Mouse (Mus musculus) MEL (cell line): ENCODE measurements around the gene Mtmr14.

Experiments
- CHD2 ChIP-seq: IDR thresholded peaks from 2 replicates; pipeline ENCODE4 v1.6.1; 2011; ENCODE audit warnings: low read length, improper control_type of control experiment
- JUND ChIP-seq: IDR thresholded peaks from 2 replicates; pipeline ENCODE4 v1.6.1; 2011; ENCODE audit warnings: low read depth, mild to moderate bottlenecking, improper control_type of control experiment, low read length
- POLR2AphosphoS5 ChIP-seq: IDR thresholded peaks from 2 replicates; pipeline ENCODE4 v1.6.1; 2012; ENCODE audit warnings: low read depth, borderline replicate concordance, mild to moderate bottlenecking, inconsistent platforms, low read length, moderate library complexity, mixed read lengths

GRCm38 (mm10) chr6:113306986-113307349, 69.3 kb downstream of the Mtmr14 start, which contains the start of gene Brpf1:
- TF ChIP-seq CHD2: no peak
- no peak for TF ChIP-seq JUND
- TF ChIP-seq POLR2AphosphoS5: no peak
